Mouse (Mus musculus) kidney, postnatal 4 days (tissue): ENCODE results near the gene Zfp324.
"Not testable (repeated sequence)": the region's sequence is repeated elsewhere in the genome, so short reads cannot be mapped to it uniquely, and the experiment has no call there.

Experiments used
- DNase-seq, 2 experiments: peaks; one replicate each; pipeline ENCODE4 v3.0.0; 2021; ENCODE audit warnings: mixed read lengths in 2 of 2

Zfp324 gene

DNA sequence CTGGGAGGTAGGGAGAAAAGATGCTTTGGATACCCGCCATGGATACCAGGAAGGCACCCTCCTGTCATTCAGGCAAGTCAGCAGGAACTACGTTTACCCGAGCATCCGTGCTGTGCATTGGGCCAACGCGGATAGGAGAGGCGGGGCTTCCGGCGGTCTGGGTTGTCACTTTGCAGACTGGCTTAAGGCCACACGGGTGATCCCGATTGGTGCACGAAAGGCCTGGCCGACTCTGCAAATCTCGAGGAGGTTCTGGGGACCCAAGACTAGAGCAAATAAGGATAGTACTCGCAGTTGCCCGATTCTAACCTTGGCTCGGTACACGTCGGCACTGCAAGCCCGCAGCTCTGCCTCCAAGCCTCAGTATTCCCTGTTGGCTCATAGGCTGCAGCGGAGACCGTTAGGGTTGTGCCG lies at the start of gene Zfp324:
TSS of gene Zfp324 (plus strand) at position 161 of the 414 bp plus-strand sequence.
- DNase-seq = peak; percentile 90 to 94

DNA sequence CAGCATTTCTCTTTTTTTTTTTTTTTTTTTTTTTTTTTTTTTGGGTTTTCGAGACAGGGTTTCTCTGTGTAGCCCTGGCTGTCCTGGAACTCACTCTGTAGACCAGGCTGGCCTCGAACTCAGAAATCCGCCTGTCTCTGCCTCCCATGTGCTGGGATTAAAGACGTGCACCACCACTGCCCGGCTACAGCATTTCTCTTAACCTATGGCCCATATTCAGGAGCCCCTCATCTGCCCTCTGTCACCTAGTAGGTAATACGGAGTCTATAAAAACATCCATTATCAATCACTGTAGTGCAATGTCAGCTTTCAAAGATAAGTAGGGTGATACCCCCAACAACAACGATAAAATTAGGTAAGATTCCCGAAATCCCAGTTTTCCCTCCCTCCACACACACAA lies 45.1 kb upstream of the Zfp324 start:
- not testable (repeated sequence) for DNase-seq

DNA sequence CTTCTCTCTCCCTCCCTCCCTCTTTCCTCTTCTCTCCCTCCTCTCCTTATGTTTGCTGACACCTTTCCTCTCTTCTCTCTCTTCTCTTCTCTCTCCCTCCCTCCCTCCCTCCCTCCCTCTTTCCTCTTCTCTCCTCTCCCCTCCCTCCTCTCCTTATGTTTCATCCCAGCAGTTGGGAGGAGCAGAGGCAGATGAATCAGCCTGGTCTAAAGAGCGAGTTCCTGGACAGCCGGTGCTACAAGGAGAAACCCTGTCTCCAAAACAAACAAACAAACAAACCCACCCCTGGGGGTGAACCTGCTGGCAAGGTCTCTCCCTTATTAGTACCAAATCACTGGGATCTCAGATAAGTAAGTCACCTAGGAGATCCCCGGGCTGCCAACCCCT lies 44.3 kb upstream of the Zfp324 start:
- DNase-seq = no peak

DNA sequence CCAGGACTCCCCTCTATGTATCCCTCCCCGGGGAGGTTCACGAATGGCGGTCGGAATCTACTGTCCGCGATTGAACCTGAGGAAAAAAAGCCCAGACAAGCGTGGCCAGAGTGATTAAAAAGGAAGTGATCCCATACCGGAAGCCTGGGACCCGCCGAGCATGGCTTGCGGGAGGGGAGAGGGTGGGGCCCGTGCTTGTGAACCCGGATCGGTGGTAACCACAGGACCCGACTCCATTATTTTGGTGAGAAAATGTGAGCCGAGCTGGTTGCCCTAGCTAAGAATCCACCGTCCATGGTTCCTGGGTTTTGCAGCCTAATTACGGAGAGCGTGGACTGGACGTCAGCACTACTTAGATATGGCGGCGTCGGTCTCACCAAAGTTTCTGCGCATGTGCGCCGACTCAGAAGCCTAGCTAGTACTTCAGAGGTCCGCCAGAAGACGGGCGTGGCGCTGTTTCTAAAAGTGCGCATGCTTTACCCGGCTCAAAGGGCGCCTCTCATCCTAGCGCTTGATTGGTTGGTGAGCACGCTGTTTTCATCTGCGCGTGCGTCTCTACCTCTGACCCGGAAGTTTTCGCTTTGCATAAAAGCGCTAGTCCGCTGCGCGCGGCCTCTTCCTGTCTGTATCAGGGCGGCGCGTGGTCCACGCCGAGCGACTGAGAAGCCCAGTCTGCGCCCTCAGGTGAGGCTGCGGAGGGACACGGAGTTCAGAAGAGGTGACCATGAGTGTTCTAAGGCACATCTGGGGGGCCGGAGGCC lies 43.8 kb upstream of the Zfp324 start, which contains the start of gene Rps5:
TSS of gene Rps5 (plus strand) at position 586 of the 761 bp plus-strand sequence.
- DNase-seq = peak; percentile 99

DNA sequence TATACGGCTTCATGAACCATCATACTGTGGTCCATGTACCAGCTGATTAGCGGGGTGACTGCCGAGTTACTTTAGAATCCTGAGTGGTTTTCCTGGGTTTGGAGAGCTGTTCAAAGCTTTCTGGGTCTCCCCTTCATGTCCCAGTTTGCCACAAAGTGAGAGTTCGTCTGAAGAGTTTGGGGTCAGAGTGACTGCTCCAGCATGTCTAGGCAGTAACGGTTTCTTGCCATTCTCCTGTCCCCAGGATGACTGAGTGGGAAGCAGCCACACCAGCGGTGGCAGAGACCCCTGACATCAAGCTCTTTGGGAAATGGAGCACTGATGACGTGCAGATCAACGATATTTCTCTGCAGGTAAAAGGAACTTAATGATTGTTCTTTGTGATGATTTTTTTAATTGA lies 42.9 kb upstream of the Zfp324 start:
- DNase-seq = no peak

DNA sequence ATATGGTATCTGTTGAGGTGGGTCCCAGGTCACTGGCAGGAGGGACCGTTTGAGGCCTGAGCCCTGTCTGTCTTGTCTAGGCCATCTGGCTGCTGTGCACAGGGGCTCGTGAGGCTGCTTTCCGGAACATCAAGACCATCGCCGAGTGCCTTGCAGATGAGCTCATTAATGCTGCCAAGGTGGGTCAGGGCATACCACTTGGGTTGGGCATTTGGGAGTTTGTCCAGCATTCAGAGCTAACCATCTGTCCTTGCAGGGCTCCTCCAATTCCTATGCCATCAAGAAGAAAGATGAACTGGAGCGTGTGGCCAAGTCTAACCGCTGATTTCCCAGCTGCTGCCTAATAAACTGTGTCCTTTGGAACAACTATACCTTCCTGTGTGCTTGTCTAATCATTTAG lies 39.3 kb upstream of the Zfp324 start:
- DNase-seq = no peak

DNA sequence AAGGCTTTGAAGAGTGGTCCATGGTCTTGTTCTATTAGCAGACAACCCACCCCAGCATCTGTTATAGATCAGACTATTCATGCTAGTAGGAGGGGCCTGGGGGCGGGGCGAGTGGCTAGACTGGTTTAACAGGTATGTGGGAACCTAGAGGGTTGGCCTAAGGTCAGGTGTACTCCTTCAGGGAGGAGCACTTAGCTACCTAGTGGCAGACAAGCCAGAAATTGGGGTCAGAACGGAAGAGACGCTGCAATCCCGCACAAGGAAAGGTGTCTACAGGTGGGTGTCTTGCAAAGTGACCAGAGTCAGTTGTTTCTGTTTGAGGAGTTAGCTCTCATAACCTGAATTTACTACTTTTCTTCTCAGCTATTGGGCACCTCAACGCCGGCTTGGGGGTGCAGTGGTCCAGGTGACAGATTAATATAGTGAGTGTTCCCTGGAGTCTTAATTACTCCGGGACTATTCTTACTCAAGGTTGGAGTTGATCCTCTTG lies 38.4 kb upstream of the Zfp324 start, which contains the start of gene Rnf225:
TSS of gene Rnf225 (plus strand) at position 226 of the 490 bp plus-strand sequence.
- DNase-seq = peak; percentile 70 to 75

DNA sequence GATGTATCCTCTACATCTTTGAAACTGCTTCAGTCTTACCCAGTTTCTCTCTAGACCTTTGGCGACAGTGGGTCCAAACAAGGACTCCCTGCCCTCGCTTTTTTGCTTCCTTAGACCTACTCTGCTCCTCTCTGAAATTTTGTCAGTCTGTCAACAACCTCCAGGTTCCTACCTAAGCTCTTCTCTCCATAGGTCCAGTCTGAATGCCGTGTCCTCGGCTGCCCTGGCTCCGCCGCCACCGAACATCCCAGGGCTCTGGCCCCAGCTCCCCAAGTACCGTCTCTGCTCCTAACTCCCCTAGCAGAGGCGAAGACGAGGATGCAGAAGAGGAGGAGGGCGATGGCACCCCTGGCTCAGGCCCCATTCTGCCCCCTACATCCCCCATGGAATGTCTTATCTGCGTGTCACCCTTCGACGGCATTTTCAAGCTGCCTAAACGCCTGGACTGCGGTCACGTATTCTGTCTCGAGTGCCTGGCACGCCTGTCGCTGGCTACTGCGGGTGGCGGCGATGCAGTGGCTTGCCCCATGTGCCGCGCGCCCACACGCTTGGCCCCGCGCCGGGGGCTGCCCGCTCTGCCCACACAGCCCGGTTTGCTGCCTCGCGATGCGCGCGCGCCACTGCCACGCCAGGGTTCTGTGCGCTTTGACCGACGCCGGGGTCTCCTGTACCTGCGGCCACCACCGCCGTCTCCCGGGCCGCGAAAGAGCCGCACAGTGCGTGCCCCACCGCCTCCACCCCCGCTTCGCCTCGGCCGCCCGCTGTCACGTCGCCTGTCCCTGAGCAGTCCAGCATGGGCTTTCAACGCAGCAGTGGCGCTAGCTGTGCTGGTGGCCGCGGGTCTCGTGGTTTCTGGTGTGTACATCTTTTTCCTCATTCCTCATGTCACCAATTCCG lies 37.7 kb upstream of the Zfp324 start:
- DNase-seq = peak; percentile 37 to 51

DNA sequence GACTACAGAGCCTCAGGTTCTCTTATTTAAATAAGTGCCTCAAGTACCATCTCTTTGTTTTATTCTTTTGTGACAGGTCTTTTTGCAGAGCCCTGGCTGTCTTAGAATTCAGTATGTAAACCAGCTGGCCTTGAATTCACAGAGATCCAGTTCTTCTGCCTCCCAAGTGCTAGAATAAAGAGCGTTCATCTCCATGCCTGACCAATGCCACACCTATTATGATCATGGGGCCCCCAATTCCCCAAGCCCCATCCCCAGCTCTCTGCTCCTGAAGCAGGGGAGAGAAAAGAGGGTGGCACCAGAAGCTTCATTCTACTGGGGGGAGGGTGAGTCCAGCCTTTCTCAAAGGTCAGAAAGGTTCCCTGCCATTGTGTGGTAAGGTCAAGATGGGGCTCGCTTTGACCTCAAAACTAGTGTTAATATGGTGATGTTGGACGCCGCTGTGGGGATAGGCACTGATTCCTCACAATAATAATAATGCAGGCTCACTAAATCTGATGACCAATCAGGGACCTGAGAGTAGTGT lies 32.0 kb upstream of the Zfp324 start:
- no peak for DNase-seq

DNA sequence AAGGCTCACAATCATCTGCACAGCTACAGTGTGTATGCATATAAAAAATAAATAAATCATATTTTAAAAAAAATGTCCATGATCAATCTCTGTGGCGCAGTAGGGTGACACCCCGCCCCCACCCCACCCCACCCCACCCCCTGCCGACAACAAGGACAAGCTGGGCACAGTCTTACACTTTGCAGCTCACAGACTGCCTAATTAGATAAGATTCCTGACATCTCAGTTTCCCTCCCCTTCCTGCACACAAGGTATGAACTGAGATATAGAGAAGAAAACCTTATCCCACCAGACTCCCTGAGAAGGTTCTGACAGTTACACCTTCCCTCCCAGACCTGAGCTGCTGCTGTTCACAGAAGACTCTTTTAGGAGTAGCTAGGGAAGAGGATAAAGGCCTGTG lies 30.8 kb upstream of the Zfp324 start:
- DNase-seq = no peak

DNA sequence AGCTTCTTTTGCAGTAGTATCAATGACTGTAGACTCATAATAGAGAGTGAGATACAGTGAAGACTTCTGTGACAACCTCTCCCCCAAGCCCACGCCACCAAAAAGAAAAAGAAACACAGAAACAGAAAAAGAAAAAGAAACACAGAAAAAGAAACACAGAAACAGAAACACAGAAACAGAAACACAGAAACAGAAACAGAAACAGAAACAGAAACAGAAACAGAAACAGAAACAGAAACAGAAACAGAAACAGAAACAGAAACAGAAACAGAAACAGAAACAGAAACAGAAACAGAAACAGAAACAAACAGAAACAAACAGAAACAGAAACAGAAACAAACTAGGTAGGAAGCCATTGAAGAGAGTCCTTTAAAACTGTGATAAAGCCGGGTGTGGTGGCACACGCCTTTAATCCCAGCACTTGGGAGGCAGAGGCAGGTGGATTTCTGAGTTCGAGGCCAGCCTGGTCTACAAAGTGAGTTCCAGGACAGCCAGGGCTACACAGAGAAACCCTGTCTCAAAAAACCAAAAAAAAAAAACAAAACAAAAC lies 28.3 kb upstream of the Zfp324 start:
- DNase-seq = not testable (repeated sequence)

DNA sequence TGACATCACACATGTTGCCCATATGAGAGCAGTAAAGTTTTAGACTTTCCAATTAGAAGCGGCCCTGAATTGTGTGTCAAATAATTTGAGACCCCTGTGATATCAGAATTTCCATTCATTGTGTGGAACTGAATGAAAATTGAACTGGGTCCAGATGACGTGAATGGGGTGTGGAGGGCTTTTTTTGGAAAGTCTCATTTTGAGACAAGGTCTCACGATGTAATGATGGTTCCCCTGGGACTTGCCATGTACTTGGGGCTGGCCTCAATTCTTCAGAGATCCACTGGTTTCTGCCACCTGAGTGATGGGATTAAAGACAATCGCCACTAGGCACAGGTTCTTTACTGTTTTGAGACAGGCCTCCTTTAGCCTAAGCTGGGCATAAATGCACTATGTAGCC lies 25.0 kb upstream of the Zfp324 start:
- no peak for DNase-seq

DNA sequence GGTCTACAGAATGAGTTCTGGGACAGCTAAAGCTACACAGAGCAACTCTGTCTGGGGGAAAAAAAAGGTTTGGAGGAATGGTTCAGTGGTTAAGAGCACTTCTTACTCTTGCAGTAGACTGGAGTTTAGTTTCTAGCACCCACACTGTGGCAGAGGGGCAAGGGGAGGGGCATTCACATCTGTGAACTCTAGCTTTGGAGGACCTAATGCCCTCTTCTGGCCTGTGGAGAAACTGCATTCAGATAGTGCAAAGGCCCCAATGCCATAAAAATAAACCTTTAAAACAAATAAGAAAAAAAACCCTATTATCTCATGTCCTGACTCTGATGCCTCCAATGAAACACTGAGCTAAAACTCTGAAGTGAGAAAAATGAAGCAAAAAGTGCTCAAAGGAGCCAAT lies 22.1 kb upstream of the Zfp324 start:
- peak in 1 of 2 experiments; percentile 24 for DNase-seq

DNA sequence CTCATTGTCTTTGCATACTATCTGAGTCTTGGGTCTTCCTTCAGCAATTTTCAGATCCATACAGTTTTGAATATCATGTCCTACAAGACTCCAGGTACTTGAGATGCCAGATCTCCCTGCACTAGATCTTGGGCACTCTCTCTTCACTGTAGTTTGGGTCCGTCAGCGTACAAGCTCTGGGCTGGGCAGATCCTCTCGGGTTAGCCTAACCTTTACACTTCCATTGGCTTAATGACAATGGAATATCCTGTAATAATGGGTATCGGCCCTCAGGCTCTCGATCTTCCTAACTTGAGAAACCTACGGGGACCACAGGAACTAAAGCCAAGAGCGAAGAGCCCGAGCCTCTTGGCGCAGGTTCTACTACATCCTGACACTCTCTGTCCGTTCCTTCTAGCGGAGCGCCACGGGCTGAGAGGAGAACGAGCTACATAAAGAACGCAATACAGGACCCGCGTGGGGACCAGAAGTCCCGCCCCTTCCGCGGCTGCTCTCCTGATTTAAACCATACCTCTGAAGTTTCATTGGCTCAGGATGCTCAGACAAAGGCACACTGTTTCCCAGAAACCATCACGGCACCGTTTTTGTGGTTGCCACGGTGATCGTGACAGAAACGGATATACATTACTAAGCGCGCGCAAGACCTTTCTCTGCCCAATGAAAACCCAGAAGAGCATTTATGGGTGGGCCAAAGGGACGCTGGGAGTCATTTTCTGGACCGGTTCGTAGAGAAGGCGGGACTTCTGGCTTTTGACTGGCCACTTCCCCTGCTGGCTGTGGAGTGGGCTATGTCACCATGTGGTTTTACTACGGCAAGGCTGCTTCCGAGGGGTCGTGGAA lies 16.4 kb upstream of the Zfp324 start:
- peak; percentile 91 to 94 for DNase-seq

DNA sequence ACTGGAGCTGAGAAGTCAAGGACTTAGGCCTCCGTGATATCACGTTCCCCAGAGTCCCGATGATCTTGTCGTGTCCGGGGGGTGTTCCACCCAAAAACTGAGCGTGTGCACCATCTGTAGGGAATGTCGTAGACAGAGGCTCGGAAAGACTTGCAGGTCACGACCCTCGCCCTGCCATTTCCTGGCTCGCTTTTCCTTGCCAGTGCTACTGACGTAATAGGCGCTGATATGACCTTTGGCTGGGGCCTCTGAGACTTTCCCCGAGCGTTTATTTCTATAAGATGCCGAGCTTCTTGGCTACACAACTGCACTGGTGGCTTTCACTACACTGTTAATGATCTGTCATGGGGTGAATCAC lies 15.8 kb upstream of the Zfp324 start:
- no peak for DNase-seq

DNA sequence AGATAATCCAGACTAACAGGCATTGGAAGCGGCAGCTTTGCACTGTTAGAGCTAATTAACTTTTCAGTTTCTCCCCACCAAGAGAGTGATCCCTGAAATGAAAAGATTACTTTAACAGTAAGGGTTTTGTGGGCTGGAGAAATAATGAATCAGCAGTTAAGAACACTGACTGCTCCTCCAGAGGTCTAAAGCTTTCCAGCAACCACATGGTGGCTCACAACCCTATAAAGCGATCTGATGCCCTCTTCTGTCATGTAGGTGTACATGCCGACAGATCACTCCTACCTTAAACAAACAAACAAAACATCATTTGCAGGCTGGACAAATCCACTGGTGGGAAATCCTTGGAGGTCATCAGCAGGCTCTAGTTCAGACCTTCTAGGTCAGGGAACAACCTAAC lies 10.7 kb upstream of the Zfp324 start:
- DNase-seq = no peak

DNA sequence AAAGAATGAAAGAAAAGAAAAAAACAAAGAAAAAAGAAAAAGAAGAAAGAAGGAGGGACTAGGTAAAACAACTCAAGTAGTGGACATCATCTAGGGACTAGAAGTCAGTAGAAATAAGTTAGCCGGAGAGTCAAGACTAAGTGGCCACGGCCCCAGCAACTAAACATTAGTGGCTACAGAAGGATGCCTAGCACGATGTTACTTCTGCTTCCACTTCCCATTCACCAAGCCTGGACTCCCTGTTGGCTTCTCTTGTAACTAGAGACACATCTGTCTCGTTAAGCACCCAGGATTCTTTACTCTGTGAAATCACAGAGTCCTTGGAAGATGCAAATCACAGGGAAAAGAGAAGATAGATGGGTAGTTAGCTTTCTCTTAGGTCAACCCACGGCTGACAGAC lies 8.1 kb upstream of the Zfp324 start:
- DNase-seq = no peak

DNA sequence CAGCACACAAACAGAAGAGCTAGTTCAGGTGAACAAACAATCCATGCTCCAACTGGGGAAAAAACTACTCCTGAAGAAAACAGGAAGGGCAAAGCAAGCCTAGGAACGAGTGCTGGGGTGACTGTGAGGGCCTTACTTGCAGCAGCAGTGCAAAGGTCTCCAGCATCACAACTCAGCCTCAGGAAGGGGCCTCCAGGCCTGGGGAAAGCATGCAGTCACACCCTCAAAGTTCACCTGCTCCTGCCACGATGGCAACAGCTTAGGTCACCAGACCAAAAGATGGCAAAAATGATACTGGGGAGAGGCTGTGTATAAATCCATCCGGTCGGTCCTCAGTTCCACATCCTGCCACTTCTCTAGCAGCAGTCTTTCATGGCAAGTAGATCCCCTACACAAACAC lies 6.7 kb upstream of the Zfp324 start:
- no peak for DNase-seq

DNA sequence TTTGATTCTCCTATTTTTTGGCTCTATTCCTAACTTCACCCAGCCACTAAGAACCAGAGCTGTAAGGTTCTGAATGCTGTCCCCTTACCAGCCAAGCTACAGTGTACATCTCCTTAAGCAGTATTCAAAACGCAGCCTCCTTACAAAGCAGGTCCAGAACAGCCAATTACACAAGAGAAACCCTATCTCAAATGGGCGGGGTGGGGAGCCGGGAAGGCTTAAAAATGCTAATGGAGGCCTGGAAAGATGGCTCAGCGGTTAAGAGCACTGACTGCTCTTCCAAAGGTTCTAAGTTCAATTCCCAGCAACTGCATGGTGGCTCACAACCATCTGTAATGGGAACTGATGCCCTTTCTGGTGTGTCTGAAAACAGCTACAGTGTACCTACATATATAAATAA lies 5.9 kb upstream of the Zfp324 start:
- no peak for DNase-seq

DNA sequence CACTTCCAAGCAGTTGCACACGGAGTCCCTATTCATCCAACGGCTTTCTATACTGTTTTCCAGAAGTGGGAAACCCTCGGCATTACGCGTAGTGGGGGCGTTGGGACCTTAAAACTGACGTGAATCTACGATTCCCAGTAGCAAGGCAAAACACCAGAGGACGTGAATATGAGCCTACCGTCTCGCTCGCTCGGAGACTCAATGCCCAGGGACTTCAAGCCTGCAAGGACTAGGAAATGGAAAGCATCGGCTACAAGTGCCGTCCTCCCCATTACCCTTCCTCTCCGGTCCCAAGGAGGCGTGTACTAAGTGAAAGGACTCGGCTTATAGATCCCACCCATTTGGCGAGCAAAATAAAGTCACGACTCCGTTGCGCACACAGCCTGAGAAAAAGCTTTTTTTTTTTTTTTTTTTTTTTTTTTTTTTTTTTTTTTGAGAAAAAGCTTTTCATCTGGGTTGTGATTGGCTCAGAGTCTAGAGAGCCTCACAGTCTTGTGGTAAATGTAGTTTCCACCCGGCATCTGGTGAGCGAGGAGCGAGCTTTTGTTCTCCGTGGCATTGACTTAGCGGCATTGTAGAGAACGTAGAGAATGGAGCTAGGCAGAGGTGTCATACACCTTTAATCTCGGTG lies 4.0 kb upstream of the Zfp324 start:
- DNase-seq = peak; percentile 48 to 68

DNA sequence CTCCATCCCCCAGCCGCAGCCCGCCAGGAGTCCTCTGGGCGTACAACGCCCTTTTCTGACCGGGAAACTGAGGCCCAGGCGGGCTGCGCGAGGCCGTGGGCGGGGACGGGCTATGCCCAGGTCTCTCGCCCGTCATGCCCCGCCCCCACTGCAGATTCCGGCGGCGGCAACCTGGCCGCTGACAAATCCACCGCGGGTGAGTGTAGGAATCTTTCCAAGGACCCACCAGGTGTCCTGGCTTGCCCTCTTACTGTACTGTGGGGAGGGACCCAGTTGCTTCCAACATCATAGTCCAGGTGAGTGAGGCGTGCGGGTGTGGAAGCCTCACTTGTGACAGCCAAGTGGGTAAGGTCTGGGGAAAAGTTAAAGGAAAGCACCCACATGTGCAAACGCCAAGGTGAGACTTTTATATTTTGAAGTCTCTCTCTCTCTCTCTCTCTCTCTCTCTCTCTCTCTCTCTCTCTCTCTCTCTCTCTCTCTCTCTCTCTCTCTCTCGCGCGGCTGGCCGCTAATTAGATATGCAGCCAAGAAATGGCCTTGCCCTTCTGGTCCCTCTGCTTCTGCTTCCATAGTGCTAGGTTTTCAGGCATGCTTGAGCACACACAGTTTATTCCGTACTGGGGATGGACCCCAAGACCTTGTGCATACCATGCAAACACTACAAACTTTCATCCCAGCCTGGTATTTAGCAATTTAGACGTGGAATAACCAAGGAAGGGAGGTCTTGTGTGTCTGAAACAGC lies 637 bp downstream of the Zfp324 start:
- peak; percentile 76 to 83 for DNase-seq
